Mouse (Mus musculus) monocyte, adult 59 days (primary cell): ENCODE data around the gene Otub2. TPM values are rescaled to one million over a fixed set of nuclear protein-coding genes. Genes with fewer than 3 reads are reported as not detected.

Experiments used
- total RNA-seq, 2 experiments: library from RNA; stranded (reverse); gene quantifications; one replicate each; pipeline ENCODE4 v1.2.4; 2023

Gene Otub2
- total RNA-seq, result 1 to 10 TPM; 3.7 to 5.1 TPM

DNA sequence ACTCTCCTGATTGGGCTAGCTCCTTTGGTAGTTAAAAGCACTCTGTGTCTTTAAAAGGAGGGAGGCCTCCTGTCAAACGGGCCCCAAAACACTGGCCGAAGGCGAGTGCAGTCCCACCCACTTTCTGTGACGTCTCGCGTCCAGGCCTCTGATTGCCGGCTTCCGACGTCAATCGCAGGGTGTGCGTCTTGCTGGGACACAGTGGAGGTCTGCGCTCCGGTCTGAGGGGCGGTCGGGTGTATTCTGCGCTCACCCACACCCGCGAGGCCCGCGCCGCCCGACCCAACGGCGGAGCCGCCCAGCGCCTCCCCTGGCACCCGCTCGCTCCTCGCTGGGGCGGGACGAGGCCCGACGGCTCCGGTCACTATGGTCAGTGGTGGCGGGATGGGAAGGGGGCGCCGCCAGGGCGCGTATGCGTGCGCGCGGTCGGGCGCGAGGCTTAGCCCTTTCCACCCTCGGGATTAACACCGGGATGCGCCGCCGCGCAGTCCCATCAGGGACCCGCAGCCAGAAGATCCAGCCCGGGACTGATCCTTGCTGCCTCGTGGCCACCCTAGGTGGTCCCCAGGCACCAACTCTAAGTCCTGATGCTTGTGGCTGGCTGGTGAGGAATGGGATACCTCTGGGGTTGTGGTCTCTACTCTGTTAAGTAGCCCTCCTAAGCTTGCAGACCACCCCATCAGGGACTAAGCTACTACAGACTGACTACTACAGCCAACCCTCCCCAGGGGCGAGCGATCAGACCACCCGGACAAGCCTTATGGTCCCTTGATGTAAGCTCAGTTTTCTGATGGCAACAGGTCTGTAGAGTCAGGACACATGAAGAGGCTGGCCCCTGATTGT is at the start of gene Otub2:
TSS of gene Otub2 (plus strand) at position 178 of the 843 bp plus-strand sequence.

DNA sequence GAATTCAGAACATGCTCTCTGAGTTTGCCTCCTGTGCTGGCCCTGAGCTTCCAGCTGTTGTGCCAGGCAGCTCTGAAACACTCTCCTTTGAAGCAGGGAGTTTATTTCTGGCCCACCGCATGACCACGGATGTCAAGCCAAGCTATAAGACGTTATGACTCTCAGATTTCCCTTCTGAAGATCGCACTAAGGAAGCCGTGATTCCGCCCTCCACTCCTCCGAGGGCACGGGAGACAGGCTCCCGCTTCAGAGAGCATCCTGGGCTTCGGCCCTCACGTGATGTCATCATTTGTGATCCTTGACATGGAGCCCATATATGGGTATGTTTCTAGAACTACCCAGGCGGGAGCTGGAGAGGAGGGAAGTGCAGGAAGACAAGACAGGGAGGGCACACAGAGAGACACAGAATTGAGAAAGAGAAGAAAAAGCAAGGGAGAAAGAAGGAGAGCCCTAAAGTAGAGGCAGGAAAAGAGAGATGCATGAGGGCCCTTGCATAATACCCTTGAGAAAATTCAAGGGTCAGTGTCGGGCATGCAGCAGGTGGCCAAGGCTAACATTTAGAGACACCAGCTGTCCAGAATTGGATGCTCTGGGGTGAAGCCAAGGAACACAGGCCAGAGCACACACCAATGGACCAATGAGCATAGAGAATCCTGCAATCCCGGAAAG is 32.6 kb upstream of the Otub2 start, which contains the start of gene Asb2:
TSS of gene Asb2 (minus strand) at position 256 of the 669 bp plus-strand sequence.

DNA sequence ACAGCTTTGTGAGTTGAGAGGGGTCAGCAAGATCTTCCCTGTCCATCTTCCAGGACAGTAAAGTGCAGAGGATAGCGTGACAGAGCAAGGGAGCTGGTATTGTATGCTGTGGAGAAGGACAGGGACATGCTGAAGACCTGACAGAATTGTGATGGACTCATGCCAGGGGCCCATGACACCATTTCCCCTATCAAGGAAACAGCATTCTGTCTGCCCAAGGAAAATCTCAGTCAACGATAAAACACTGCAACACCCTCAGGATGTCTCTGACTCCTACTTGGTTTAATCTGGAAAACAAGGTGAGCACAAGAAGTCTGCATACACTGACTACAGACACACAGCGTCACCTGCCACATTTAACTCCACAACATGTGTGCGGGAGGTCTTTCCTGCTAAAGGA is 19.2 kb downstream of the Otub2 start, which contains the start of gene 9330161L09Rik:
TSS of gene 9330161L09Rik (minus strand) at position 101 of the 400 bp plus-strand sequence.

DNA sequence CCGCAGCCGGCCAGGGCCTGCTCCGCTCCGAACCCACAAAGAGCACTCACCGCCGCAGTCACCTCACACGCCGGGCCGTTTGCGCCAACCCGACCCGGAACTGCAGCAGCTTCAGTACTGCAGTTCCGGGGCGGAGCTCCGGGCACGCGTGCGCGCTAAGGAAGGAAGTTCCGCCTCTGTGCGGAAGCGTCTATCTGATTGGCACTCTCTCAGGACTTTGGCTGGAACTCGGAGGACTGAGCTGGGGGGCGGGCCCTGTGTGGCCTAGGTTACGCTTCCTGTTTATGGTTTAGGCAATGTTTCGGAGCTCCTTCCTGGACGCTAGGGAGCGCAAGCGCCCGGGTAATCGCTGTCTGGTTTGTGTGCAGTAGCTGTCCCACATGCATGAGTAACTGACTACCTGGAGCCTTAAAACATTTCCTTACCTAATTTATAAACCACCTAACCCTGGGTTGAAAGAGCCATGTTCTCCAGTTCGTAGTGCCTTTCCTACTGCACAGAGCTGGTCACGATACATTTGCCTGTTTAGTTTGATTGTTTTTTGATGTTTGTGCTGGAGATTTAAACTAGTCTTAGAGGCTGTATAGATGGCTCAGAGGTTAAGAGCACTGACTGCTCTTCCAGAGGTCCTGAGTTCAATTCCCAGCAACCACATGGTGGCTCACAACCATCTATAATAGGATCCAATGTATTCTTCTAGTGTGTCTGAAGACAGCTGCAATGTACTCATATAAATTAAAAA is 37.4 kb downstream of the Otub2 start, which contains the start of gene Ddx24:
TSS of gene Ddx24 (minus strand) at position 102 of the 742 bp plus-strand sequence.

DNA sequence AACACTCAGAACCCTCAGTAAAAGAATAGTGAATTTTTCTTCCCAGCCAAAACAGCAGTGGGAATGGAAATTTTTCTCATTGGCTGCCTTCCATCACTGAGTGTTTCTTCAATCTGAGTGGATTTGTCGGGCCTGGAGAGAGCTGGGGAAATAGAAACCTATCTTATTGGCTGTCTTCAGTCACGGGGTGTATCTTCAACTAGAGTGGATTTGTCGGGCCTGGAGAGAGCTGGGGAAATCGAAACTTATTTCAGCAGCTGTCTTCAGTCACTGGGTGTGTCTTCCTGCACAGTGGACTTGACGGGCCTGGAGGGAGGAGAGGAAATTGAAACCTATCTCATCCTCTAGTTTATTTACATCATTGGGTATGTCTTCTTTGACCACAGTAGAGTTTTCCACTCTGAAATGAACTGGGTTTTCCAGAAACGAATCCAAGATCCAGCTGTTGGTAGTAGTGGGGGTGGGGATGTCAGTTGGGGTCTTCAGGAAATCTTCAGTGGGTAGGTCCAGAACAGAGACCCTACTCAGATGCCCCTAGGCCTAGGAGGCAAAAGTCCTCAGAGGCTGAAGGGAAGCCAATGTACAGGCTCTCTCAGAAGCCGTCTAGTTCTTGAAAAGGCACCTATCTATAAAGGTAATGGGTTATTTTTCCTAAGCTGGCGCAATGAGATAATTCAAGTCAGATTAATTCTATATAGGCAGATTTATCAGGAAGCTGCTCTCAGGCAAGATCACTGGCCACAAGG is 45.7 kb downstream of the Otub2 start, which contains the start of gene Ifi27:
TSS of gene Ifi27 (plus strand) at position 226 of the 746 bp plus-strand sequence.

DNA sequence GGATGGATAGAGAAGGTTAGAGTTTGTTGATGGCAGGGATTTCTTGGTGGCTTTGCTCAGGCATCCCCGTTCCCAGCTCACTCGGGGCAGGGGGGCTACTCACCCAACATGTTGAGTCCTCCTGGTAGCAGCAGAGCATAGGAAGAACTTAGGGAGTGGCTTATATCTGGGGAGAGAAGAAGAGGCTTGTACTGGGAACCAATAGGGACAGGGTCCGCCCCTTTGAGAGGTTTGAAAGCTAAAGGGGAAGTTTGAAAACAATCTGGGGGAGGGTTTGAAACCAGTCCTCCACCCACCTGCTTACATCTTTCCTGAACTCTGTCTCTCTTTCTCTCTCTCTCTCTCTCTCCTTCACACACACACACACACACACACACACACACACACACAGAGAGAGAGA is 55.0 kb downstream of the Otub2 start, which contains the start of gene Ifi27l2a:
TSS of gene Ifi27l2a (minus strand) at position 157 of the 400 bp plus-strand sequence.

Other genes starting within 250 kb of the Otub2 start
- not detected for gene Prima1, start 146.5 kb upstream of the Otub2 start, total RNA-seq
- not detected for gene Fam181a, start 77.7 kb upstream of the Otub2 start, total RNA-seq
- gene Asb2, start 32.7 kb upstream of the Otub2 start, total RNA-seq, result 10 to 100 TPM; 81.1 to 87.0 TPM
- 1 to 10 TPM; 5.4 to 7.4 TPM for gene 9330161L09Rik, start 19.1 kb downstream of the Otub2 start, total RNA-seq
- 100 to 1,000 TPM; 108 to 119 TPM for gene Ddx24, start 37.1 kb downstream of the Otub2 start, total RNA-seq
- 10 to 100 TPM; 51.8 to 56.8 TPM for gene Ifi27, start 45.5 kb downstream of the Otub2 start, total RNA-seq
- gene Ifi27l2a, start 55.0 kb downstream of the Otub2 start, total RNA-seq, result 100 to 1,000 TPM; 322 to 427 TPM
- not detected for gene Ifi27l2b, start 68.5 kb downstream of the Otub2 start, total RNA-seq
- not detected for gene Ppp4r4, start 143.6 kb downstream of the Otub2 start, total RNA-seq
- not detected for gene Serpina10, start 242.8 kb downstream of the Otub2 start, total RNA-seq